Mouse (Mus musculus): ENCODE data around the gene Calm4. TPM values are rescaled to one million over a fixed set of nuclear protein-coding genes. Genes with fewer than 3 reads are reported as not detected.
"Not testable (repeated sequence)": the region's sequence is repeated elsewhere in the genome, so short reads cannot be mapped to it uniquely, and the experiment has no call there.

Calm4 gene
- polyA plus RNA-seq, 1 experiment from 2014 or later: not detected

DNA sequence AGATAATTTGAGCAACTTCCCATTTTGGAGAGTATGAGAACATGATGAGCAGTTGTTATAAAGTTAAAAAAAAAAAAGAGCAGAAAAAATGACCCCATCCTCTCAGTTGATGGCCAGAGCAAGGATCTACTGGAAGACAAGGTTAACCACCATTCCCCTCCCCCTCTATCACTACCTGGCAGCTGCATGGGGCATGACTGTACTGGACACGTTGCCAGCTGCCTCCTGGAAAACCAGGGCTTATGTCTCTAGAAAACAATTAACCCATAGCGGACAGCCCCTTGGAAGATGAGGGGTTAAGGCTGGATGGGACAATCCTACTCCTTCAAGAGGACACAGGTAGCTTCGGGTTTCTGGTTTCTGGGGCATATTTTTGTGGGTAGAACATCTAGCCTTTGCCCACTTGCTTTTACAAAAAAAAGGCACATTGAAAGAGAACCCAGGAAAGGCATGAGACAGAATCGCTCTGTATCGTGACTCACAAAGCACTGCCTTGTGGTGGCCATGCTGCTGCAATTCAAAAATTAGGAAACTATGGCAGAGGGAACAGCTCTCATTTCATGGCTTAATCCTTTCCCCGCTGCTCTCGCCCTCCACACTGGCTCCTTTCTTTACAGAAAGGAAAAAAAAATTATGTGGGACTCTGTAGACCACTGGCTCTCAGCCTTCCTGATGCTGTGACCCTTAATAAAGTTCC lies 30.3 kb upstream of the Calm4 start:
- Histone ChIP-seq H3K9me3 (replicated peaks; ENCODE audit: control insufficient read depth, low read length) (no peaks in the 10 kb centered on the region), H3K9ac (ENCODE audit: low read length) (no peak overlapping the region), H3K4me1 (ENCODE audit: control insufficient read depth, insufficient read depth, low read length) (no peaks in the 10 kb centered on the region), H3K27ac (ENCODE audit: low read depth, low read length) (no peak overlapping the region), H3K36me3 (ENCODE audit: control insufficient read depth, insufficient read depth, low read length) (no peaks in the 10 kb centered on the region), H3K4me3 (ENCODE audit: low read depth, low read length) (no peak overlapping the region), H3K4me2 (ENCODE audit: low read length) (no peak overlapping the region), H3K27me3 (replicated peaks; ENCODE audit: control insufficient read depth, insufficient read depth, low read length) (no peaks in the 10 kb centered on the region)
- 80% methylated on average over 7 of the region's 7 CpGs for WGBS
- DNase-seq (ENCODE audit: low spot score): no peak
- ATAC-seq: no peak

DNA sequence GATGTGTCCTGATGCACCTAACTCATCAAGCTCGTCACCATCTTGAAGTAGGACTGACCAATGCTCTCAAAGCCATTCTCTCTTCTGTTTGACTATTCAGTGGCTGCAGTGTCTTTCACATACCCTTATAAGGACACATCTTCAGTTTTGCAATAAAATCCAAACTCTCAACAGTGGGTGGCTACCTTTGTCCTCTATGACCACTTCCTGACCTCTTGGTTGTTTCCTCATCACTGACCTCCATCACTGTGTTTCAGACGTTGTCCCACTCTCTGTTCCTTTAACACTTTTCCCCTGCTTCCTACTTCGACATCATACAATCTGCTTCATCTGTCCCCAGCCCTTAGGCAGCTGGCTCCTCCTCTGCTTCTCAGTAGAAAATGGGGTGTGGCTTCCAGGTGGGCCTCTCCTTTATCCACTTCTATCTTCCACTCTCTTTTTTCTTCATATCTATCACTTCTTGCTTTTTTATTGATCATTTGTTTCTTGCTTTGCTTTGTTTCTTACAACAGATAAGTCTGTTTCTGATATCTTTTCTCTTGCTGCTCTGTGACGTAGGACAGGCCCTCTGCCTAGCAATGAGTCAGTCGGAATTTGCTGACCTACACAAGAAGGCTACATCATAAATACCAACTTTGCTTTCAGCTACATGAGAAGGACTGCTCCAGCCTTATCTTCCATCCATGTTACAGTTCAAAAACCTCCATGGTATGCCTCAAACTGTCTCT lies 19.4 kb upstream of the Calm4 start:
- H3K4me3 ChIP-seq (ENCODE audit: low read depth, low read length): no peak overlapping the region
- no peaks in the 10 kb centered on the region for H3K27me3 ChIP-seq (replicated peaks; ENCODE audit: control insufficient read depth, insufficient read depth, low read length)
- DNase-seq (ENCODE audit: low spot score) (no peak), ATAC-seq (no peak)
- H3K4me2 ChIP-seq (ENCODE audit: low read length): no peak overlapping the region
- H3K9ac ChIP-seq (ENCODE audit: low read length): no peak overlapping the region
- no peak overlapping the region for H3K27ac ChIP-seq (ENCODE audit: low read depth, low read length)
- 80% methylated on average over 5 of the region's 5 CpGs for WGBS
- H3K36me3 ChIP-seq (ENCODE audit: control insufficient read depth, insufficient read depth, low read length): no peaks in the 10 kb centered on the region
- H3K9me3 ChIP-seq (replicated peaks; ENCODE audit: control insufficient read depth, low read length): no peaks in the 10 kb centered on the region
- no peaks in the 10 kb centered on the region for H3K4me1 ChIP-seq (ENCODE audit: control insufficient read depth, insufficient read depth, low read length)

DNA sequence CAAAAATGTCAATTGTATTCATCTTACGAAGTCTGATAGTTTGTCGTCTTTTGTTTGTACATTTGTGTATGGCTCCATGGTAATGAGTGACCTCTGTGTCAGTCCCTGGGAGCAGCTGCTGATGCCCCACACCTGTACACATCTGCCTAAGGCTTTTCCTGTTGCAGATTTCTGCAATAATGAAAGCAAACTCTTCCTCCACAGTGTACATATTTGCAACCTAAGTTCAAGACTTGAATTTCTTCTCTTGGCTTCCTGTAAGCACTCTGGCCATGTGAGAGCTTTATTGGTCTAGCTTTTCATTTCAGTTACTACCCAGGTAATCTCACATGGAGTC lies 18.8 kb upstream of the Calm4 start:
- Histone ChIP-seq H3K9me3 (replicated peaks; ENCODE audit: control insufficient read depth, low read length) (no peaks in the 10 kb centered on the region), H3K27ac (ENCODE audit: low read depth, low read length) (no peak overlapping the region), H3K27me3 (replicated peaks; ENCODE audit: control insufficient read depth, insufficient read depth, low read length) (no peaks in the 10 kb centered on the region), H3K9ac (ENCODE audit: low read length) (no peak overlapping the region), H3K4me2 (ENCODE audit: low read length) (no peak overlapping the region), H3K4me3 (ENCODE audit: low read depth, low read length) (no peak overlapping the region), H3K4me1 (ENCODE audit: control insufficient read depth, insufficient read depth, low read length) (no peaks in the 10 kb centered on the region), H3K36me3 (ENCODE audit: control insufficient read depth, insufficient read depth, low read length) (no peaks in the 10 kb centered on the region)
- DNase-seq (ENCODE audit: low spot score) (no peak), ATAC-seq (no peak)
- WGBS: 88% methylated on average over 2 of the region's 2 CpGs

DNA sequence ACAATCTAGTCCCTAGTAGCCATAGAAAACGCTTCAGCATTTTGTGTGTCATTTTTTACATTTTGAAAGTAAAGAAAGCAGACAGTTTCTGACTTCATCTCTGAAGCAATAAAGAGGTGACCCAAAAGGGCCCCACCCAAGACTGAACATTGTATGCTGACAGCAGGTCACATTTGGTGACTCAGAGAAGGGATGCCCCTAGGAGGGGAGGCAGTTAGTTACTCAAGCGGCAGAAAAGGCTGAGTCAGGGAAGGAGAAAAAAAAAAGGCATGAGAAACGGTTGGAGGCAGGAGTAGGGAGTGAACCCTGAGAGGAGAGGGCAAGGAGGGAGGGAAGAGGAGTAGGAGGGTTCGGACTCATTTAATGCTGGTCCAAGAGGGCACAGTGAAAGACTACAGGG lies 15.5 kb upstream of the Calm4 start:
- Histone ChIP-seq H3K27ac (ENCODE audit: low read depth, low read length) (no peak overlapping the region), H3K9ac (ENCODE audit: low read length) (no peak overlapping the region), H3K36me3 (ENCODE audit: control insufficient read depth, insufficient read depth, low read length) (no peaks in the 10 kb centered on the region), H3K27me3 (replicated peaks; ENCODE audit: control insufficient read depth, insufficient read depth, low read length) (no peaks in the 10 kb centered on the region), H3K9me3 (replicated peaks; ENCODE audit: control insufficient read depth, low read length) (no peaks in the 10 kb centered on the region), H3K4me3 (ENCODE audit: low read depth, low read length) (no peak overlapping the region), H3K4me2 (ENCODE audit: low read length) (no peak overlapping the region), H3K4me1 (ENCODE audit: control insufficient read depth, insufficient read depth, low read length) (no peaks in the 10 kb centered on the region)
- ATAC-seq: no peak
- no peak for DNase-seq (ENCODE audit: low spot score)
- WGBS: 71% methylated on average over 4 of the region's 4 CpGs

DNA sequence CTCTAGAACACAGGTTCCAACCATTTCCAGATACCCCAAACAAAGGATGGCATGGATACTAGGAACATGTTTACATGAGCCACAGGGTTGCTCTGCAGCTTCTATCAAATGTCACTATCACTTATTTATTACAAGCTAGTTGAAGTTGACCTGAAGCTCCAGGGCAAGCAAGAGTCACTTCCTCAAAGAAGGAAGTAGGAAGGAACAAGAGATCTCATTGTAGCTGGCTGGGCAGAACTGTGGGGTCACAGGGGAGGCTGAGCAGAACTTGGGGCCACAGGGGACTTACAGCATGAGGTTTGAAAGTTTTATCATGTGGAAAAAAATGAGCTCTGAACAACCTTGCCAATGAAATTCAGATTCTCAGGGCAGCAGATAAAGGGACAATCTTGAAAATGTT lies 11.8 kb upstream of the Calm4 start:
- ATAC-seq (no peak), DNase-seq (ENCODE audit: low spot score) (no peak)
- H3K4me3 ChIP-seq (ENCODE audit: low read depth, low read length): no peak overlapping the region
- no peak overlapping the region for H3K27ac ChIP-seq (ENCODE audit: low read depth, low read length)
- H3K4me1 ChIP-seq (ENCODE audit: control insufficient read depth, insufficient read depth, low read length): no peaks in the 10 kb centered on the region
- H3K9ac ChIP-seq (ENCODE audit: low read length): no peak overlapping the region
- H3K27me3 ChIP-seq (replicated peaks; ENCODE audit: control insufficient read depth, insufficient read depth, low read length): no peaks in the 10 kb centered on the region
- H3K4me2 ChIP-seq (ENCODE audit: low read length): no peak overlapping the region
- H3K9me3 ChIP-seq (replicated peaks; ENCODE audit: control insufficient read depth, low read length): no peaks in the 10 kb centered on the region
- no peaks in the 10 kb centered on the region for H3K36me3 ChIP-seq (ENCODE audit: control insufficient read depth, insufficient read depth, low read length)

DNA sequence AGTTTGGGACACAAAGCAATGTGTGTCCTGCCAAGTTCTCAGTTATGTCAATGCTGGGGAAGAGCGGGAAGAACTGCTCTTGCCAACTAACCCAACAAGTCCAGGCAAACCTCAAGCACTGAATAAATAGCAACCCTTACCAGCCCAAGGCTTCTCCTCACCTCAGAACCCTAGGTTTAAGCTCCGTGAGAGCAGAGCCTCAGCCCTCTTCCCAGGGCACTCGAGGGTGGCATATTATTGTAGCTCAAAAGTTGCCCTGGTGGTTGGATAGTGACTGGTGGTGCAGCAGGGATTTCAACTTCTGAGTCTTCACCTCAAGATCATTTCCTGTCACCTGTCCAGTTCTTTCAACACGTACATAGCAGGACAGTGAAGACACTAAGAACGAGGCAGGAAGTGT lies 6.0 kb upstream of the Calm4 start:
- DNase-seq (ENCODE audit: low spot score): no peak
- Histone ChIP-seq H3K9me3 (replicated peaks; ENCODE audit: control insufficient read depth, low read length) (no peaks in the 10 kb centered on the region), H3K27ac (ENCODE audit: low read depth, low read length) (no peak overlapping the region), H3K4me1 (ENCODE audit: control insufficient read depth, insufficient read depth, low read length) (no peaks in the 10 kb centered on the region), H3K27me3 (replicated peaks; ENCODE audit: control insufficient read depth, insufficient read depth, low read length) (no peaks in the 10 kb centered on the region), H3K36me3 (ENCODE audit: control insufficient read depth, insufficient read depth, low read length) (no peaks in the 10 kb centered on the region), H3K4me2 (ENCODE audit: low read length) (no peak overlapping the region), H3K4me3 (ENCODE audit: low read depth, low read length) (no peak overlapping the region), H3K9ac (ENCODE audit: low read length) (no peak overlapping the region)
- no peak for ATAC-seq
- WGBS: 83% methylated on average over 5 of the region's 5 CpGs

DNA sequence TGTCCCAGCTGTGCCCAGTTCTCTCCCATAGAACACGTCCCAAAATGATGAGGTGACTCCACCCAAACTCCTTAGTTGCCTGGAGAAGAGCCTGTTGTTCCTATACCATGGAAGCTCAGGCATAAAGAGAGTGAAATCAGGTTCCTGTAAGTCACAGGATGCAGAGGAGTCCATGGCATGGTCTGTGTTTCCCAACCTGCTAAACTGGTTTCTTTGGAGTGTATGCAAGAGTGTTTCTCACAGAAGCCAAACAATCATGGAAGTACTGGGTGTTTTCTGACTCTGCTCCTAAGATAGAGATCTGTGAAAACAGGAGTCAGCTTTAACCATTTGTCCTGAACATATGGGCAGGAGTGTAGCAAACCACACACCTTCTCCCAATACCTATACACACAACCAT lies 5.6 kb upstream of the Calm4 start:
- Histone ChIP-seq H3K27ac (ENCODE audit: low read depth, low read length) (no peak overlapping the region), H3K36me3 (ENCODE audit: control insufficient read depth, insufficient read depth, low read length) (no peaks in the 10 kb centered on the region), H3K9me3 (replicated peaks; ENCODE audit: control insufficient read depth, low read length) (no peaks in the 10 kb centered on the region), H3K4me1 (ENCODE audit: control insufficient read depth, insufficient read depth, low read length) (no peaks in the 10 kb centered on the region), H3K27me3 (replicated peaks; ENCODE audit: control insufficient read depth, insufficient read depth, low read length) (no peaks in the 10 kb centered on the region), H3K4me3 (ENCODE audit: low read depth, low read length) (no peak overlapping the region), H3K4me2 (ENCODE audit: low read length) (no peak overlapping the region), H3K9ac (ENCODE audit: low read length) (no peak overlapping the region)
- 70% methylated on average over 1 of the region's 1 CpGs for WGBS
- ATAC-seq (no peak), DNase-seq (ENCODE audit: low spot score) (no peak)

DNA sequence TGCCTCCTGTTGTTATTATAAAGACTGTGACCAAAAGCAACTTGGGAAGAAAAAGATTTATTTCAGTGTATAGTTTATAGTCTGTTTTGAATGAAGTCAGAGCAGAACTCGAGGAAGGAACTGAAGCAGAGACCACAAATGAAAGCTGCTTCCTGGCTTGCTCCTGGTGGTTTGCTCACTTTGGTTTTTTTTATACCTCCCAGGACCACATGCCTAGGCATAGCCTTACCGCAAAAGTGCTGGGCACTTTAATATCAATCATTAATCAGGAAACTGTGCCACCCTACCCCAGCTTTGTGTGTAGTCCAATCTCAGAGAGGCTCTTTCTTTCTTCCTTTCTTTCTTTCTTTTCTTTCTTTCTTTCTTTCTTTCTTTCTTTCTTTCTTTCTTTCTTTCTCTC lies 5.1 kb upstream of the Calm4 start:
- H3K4me3 ChIP-seq (ENCODE audit: low read depth, low read length): no peak overlapping the region
- no peak for ATAC-seq
- H3K9ac ChIP-seq (ENCODE audit: low read length): no peak overlapping the region
- H3K9me3 ChIP-seq (replicated peaks; ENCODE audit: control insufficient read depth, low read length): no peaks in the 10 kb centered on the region
- H3K27me3 ChIP-seq (replicated peaks; ENCODE audit: control insufficient read depth, insufficient read depth, low read length): no peaks in the 10 kb centered on the region
- H3K4me1 ChIP-seq (ENCODE audit: control insufficient read depth, insufficient read depth, low read length): no peaks in the 10 kb centered on the region
- no peak overlapping the region for H3K27ac ChIP-seq (ENCODE audit: low read depth, low read length)
- no peak for DNase-seq (ENCODE audit: low spot score)
- H3K36me3 ChIP-seq (ENCODE audit: control insufficient read depth, insufficient read depth, low read length): no peaks in the 10 kb centered on the region
- no peak overlapping the region for H3K4me2 ChIP-seq (ENCODE audit: low read length)
- 70% methylated on average over 2 of the region's 2 CpGs for WGBS

DNA sequence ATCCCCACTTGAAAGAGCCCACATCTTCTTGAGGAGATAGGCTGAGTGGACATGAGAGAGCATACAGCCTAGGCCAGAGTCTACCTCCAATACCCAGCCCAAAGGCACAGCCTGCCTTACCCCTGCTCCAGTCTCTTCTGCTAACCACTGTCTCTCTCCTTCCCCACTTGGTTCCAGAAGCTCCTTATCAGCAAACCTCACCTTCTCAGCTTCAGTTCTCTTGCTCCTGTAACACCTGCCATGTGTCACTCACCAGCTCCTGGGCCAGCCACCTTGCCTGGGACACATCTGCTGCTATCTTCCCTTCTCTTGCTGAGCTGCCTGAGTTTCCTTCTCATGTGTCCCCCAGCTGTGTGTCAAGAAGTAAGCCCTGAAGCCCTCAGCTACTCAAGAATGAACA lies 3.9 kb upstream of the Calm4 start:
- not testable (repeated sequence) for H3K9ac ChIP-seq (ENCODE audit: low read length); H3K9me3 ChIP-seq (replicated peaks; ENCODE audit: control insufficient read depth, low read length); DNase-seq (ENCODE audit: low spot score); H3K4me2 ChIP-seq (ENCODE audit: low read length); H3K36me3 ChIP-seq (ENCODE audit: control insufficient read depth, insufficient read depth, low read length); H3K27ac ChIP-seq (ENCODE audit: low read depth, low read length); ATAC-seq; H3K27me3 ChIP-seq (replicated peaks; ENCODE audit: control insufficient read depth, insufficient read depth, low read length); H3K4me3 ChIP-seq (ENCODE audit: low read depth, low read length); H3K4me1 ChIP-seq (ENCODE audit: control insufficient read depth, insufficient read depth, low read length)
